Mouse (Mus musculus) olfactory bulb, adult 2 months (tissue): ENCODE results near the gene Il17re.

Source experiments
- CTCF ChIP-seq: fragments of 200-500 bp; IDR thresholded peaks from 2 replicates; pipeline ENCODE4 v1.5.1; 2012; ENCODE audit warnings: low read depth, mild to moderate bottlenecking, low read length, moderate library complexity; ENCODE audit not compliant: insufficient read depth
- POLR2A ChIP-seq: fragments of 200-500 bp; IDR thresholded peaks from 2 replicates; pipeline ENCODE4 v1.6.1; 2012; ENCODE audit warnings: mild to moderate bottlenecking, low read depth, low read length, moderate library complexity; ENCODE audit not compliant: insufficient read depth

- TF ChIP-seq CTCF, result no peak
- TF ChIP-seq POLR2A, result no peak
Measured at GRCm38 (mm10) chr6:113410001-113410400, 48.3 kb upstream of the Il17re start.
